Mouse (Mus musculus) olfactory bulb, adult 2 months (tissue): ENCODE measurements at regions not wholly inside any gene's neighbourhood (a gene's known extent, or its start where the extent isn't known, plus 50 kb on each side); places are given as distances from the start of the nearest gene placed in this dataset.

Experiments
- CTCF ChIP-seq: fragments of 200-500 bp; IDR thresholded peaks from 2 replicates; pipeline ENCODE4 v1.5.1; 2012; ENCODE audit warnings: low read depth, mild to moderate bottlenecking, low read length, moderate library complexity; ENCODE audit not compliant: insufficient read depth
- POLR2A ChIP-seq: fragments of 200-500 bp; IDR thresholded peaks from 2 replicates; pipeline ENCODE4 v1.6.1; 2012; ENCODE audit warnings: mild to moderate bottlenecking, low read depth, low read length, moderate library complexity; ENCODE audit not compliant: insufficient read depth

DNA sequence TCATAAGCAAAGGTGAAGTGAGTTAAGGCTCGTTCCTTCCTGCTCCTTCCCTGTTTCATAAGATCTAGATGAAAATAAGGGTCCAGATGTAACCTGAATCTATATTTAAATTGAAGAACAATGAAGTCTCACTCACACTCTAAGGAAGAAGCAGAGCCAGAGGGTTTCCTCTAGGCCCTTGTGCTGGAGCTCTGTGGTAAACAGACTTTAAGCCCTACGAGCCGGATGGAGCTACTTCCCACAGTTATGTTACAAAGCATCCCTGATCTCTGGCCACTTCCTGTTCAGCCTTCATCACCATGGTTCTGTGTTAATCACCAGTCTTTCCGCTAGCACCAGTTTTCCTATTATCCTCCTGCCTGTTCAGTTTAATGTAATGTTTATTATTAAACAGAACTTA is 250.1 kb downstream of the Lyplal1 start:
- TF ChIP-seq CTCF (no peak), POLR2A (no peak)
